Mouse (Mus musculus): ENCODE results near the gene Aak1. TPM values are rescaled to one million over a fixed set of nuclear protein-coding genes. Genes with fewer than 3 reads are reported as not detected.
A peak's percentile ranks its signal among the peaks of the same experiment; 100 is the strongest.

The Aak1 gene
- total RNA-seq, 2 experiments from 2014 or later = 6.5 to 28.2 TPM

- ATAC-seq (replicated peaks; ENCODE audit: poor library complexity, severe bottlenecking) = peak; percentile 27; the same call in 1 of the 2 replicates
Measured at GRCm38 (mm10) chr6:86948746-86949145, 99.4 kb downstream of the Aak1 start.

- ATAC-seq (replicated peaks; ENCODE audit: poor library complexity, severe bottlenecking) = peak; percentile 48
Measured at GRCm38 (mm10) chr6:86950141-86950540, 100.8 kb downstream of the Aak1 start.

- ATAC-seq (replicated peaks; ENCODE audit: poor library complexity, severe bottlenecking) = no peak
Measured at GRCm38 (mm10) chr6:86950733-86951255, 101.5 kb downstream of the Aak1 start.

- no peak for ATAC-seq (replicated peaks; ENCODE audit: poor library complexity, severe bottlenecking)
Measured at GRCm38 (mm10) chr6:86955741-86956140, 106.4 kb downstream of the Aak1 start.

- no peak for ATAC-seq (replicated peaks; ENCODE audit: poor library complexity, severe bottlenecking)
Measured at GRCm38 (mm10) chr6:86956206-86956605, 106.9 kb downstream of the Aak1 start.

DNA sequence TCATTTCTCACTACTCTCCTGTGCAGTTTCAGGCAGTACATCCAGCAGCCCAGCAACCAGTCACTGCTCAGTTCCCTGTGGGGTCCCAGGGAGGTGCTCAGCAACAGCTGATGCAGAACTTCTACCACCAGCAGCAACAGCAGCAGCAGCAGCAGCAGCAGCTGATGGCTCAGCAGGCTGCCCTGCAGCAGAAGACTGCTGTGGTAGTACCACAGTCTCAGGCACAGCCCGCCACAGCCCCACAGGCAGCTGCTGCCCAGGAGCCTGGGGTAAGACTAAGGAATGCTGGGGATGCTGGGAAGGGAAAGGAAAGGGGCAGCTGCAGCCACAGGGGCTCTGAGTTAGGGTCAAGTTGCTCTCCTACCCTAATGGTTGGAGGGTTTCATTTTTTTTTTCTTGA, 109.7 kb downstream of the Aak1 start:
- no peak for ATAC-seq (replicated peaks; ENCODE audit: poor library complexity, severe bottlenecking)

GRCm38 (mm10) chr6:86963987-86964685, 114.8 kb downstream of the Aak1 start:
- no peak for ATAC-seq (replicated peaks; ENCODE audit: poor library complexity, severe bottlenecking)

DNA sequence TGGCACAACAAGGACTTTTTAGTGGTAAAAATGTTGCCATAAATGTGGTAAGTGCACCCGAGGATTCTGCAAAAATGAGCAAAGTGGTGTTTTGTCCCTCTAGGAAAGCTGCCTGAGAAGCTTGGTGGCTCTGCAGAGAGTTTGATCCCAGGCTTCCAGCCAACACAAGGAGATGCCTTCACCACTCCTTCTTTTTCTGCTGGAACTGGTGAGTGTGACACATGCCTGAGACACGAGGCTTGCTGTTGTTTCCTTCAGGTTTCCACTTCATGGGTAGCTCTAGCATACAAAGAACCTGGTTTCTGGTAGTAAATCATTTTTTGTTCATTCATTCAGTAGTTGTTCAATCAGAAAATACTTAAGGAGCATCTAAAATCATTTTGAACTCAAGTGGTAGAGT, 117.8 kb downstream of the Aak1 start:
- ATAC-seq (replicated peaks; ENCODE audit: poor library complexity, severe bottlenecking) = no peak

GRCm38 (mm10) chr6:86973956-86974355, 124.6 kb downstream of the Aak1 start:
- no peak for ATAC-seq (replicated peaks; ENCODE audit: poor library complexity, severe bottlenecking)

DNA sequence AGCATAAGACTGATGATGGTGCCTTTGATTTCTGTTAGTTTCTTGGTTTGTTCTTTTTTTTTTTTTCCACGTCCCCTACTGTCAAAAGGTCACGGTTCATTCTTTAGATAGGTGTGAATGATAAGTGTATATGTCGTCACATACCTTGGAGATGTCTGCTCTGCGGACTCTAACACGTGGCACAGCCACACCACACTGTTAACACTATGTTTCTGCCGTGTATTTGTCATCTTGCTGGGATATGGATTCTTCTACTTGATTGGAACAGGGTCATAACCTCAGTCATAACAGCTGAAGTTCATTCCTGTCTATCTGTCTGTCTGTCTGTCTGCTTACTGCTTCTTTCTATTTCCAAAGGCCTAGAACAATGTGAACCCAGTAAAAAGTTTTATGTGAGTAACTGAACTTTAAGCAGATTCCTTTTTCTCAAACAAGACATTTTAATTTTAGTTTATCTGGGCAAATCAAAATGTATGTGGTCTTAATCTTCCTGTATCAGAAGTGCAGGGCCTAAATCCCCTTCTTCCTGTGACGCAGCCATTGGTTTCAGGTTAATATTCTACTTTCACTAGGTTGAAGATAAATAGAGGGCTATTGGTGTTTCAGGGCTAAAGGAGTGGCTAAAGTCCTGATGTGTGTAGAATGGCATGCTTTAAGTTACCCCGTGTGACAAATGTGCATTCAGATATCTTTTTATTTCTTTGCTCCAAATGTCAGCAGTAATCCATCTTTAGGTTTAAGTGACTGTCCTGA, 129.0 kb downstream of the Aak1 start:
- no peak for ATAC-seq (replicated peaks; ENCODE audit: poor library complexity, severe bottlenecking)

- ATAC-seq (replicated peaks; ENCODE audit: poor library complexity, severe bottlenecking) = no peak
Measured at GRCm38 (mm10) chr6:86978909-86979265, 129.6 kb downstream of the Aak1 start.

- no peak for ATAC-seq (replicated peaks; ENCODE audit: poor library complexity, severe bottlenecking)
Measured at GRCm38 (mm10) chr6:86981206-86981605, 131.9 kb downstream of the Aak1 start.

DNA sequence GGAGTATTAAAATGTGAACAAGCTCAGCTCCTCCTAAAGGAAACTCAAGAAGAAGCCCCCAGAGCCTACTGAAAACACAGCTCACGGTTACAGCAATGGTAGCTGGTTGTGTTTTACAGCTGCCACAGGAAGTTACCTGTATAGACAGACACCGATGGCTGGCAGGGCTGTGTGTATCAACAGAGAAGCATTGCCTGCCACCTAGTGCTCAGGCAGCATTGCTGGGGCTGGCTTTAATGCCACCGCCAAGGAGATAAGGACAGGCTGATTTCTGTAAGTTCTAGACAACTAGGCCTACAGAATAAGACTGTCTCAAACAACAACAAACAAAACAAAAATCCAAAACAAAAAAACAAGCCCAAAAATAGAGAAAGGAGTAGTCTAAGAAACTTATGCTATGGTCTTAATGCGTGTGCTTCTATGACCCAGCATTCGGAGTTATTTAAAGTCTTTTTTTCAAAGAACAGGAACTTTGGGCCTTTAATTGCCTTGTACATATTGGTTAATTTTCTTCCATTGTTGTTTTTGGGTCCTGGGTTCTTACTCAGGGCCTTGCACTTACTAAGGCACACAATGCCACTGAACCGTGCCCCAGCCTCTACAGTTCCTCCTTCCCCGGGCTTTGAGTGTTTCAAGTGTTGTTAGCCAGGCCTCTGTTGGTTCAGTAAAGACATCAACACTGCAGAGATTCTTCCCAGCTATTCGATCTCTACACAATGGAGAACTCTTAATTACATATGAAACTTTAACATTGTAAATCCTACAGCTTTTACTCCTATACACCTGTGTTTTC, 136.2 kb downstream of the Aak1 start:
- ATAC-seq (replicated peaks; ENCODE audit: poor library complexity, severe bottlenecking) = no peak

GRCm38 (mm10) chr6:86989576-86989975, 140.3 kb downstream of the Aak1 start:
- no peak for ATAC-seq (replicated peaks; ENCODE audit: poor library complexity, severe bottlenecking)

DNA sequence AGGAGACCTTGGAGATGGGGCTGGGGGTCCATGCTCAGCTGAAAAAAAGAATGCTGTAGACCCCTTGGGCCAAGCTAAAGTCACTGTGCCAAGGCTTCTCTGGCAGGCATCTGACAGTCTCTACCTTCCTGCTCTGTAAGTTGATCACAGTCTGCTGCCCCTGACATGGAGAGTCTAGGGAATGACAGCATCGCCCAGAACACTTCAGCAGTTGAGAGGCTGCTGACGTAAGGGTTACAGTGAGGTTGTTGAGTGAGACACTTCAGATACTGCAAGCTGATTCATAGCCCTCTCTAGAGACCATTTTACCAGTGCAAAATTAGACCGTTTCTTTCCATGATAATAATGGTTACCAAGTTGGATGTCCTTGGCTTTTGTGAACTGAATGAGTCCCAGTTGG, 141.7 kb downstream of the Aak1 start:
- no peak for ATAC-seq (replicated peaks; ENCODE audit: poor library complexity, severe bottlenecking)

DNA sequence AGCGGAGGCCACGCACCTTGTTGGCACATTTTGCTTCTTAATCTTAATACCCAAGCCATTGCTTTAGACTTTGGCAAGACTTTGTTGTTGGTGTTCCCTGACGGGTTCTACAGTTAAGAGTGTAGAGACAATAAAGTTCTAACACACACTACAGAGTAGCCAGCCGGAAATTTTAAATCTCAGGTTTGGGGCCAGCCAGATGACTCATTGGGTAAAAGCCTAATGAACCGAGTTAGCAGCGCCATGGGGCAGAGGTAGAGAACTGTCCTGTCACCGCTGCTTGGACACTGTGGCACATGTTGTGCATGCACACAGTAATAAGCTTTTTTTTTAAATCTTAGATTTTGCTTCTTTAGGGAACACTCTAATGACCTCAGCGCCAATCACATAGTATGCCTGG, 143.0 kb downstream of the Aak1 start:
- no peak for ATAC-seq (replicated peaks; ENCODE audit: poor library complexity, severe bottlenecking)

GRCm38 (mm10) chr6:86994254-86994653, 144.9 kb downstream of the Aak1 start:
- no peak; the same call in 1 of the 2 replicates for ATAC-seq (replicated peaks; ENCODE audit: poor library complexity, severe bottlenecking)

DNA sequence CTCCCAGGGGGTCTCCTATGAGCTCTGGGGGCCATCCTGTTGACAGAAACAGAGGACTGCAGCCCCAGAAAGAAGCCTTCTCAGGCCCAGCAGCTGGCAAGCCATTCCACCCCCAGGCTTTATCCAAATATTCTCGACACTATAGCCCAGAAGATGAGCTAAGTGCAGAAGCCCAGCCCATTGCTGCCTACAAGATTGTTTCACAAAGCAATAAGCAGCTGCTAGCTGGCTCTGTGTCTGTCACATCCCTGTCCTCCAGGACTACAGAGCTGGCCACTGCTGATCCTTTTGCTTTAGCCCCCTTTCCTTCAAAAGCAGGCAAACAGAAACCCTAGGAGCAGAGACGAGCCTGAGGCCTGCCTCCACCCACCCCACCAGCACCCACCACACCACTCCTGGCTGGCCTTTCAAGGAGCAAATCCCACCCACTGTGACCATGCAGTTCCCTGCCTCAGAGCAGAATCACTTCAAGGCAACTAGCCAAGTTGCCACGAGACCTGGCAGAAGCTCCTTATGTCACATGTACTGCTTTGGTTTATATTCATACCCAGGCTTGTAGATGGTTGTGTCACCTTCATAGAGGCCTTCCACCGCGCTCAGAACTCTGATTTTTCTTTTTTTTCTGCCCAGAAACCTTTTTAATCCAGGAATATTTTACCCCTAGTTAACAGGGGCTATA, 147.5 kb downstream of the Aak1 start:
- no peak for ATAC-seq (replicated peaks; ENCODE audit: poor library complexity, severe bottlenecking)

DNA sequence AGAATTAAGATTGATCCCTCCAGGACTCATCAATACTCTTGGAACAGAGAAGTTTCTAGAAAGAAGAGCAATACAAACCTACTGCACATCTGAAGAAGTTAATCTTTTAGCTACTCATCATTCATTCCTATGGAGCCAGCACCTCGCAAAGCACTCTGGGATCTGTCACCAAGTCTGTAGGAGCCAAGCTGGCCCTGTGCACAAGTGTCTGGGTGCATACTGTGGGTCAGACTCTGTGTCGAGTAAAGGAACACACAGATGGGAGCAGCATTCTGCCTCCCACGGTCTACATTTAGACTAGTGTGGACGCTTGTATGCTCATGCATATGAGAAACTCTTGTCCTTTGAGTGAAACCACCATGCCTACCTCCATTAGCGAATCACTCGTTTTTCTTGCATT, 148.0 kb downstream of the Aak1 start:
- ATAC-seq (replicated peaks; ENCODE audit: poor library complexity, severe bottlenecking) = no peak

DNA sequence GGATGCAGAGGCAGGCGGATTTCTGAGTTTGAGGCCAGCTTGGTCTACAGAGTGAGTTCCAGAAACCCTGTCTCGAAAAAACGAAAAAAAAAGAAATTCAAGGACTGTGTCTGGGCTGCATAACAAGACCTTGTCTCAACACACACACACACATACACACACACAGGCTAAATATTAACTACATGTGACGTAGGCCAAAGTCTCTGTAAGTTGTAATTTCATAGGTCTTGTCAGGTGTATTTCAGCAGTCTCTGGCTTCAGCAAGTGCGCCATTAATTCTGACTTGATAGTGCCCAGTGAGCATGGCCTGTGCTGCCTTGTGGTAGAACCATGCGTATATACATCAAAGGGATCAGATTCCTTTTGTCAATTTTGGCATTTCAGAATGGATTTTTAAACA, 152.7 kb downstream of the Aak1 start:
- no peak for ATAC-seq (replicated peaks; ENCODE audit: poor library complexity, severe bottlenecking)

Data from granulocyte monocyte progenitor cell, adult 5-6 weeks (primary cell).